Mouse (Mus musculus) heart, embryonic 16.5 days (tissue): ENCODE measurements around the gene Olfr869. TPM values are rescaled to one million over a fixed set of nuclear protein-coding genes. Genes with fewer than 3 reads are reported as not detected.

Experiments used
- ATAC-seq: fragments of 200-750 bp; cut with Nextera tagmentation; replicated peaks from 2 replicates; pipeline ENCODE4 v1.8.0; 2017; ENCODE audit warnings: moderate number of reproducible peaks; ENCODE audit not compliant: insufficient read depth, low FRiP score; ENCODE audit errors: extremely low read depth
- H3K27ac ChIP-seq: fragments of 300-500 bp; sonication (generic); 2 replicates; pipeline ENCODE4 v1.5.1; 2014; ENCODE audit warnings: mild to moderate bottlenecking, low read length, control low read depth, moderate library complexity
- H3K27me3 ChIP-seq: fragments of 300-500 bp; sonication (generic); 2 replicates; pipeline ENCODE4 v1.6.1; 2014; ENCODE audit warnings: low read length, mixed read lengths; ENCODE audit not compliant: control insufficient read depth, insufficient read depth
- H3K36me3 ChIP-seq: fragments of 300-500 bp; sonication (generic); 2 replicates; pipeline ENCODE4 v1.6.1; 2014; ENCODE audit not compliant: control insufficient read depth, insufficient read depth
- H3K4me1 ChIP-seq: fragments of 300-500 bp; sonication (generic); 2 replicates; pipeline ENCODE4 v1.6.1; 2014; ENCODE audit warnings: low read length, mixed read lengths; ENCODE audit not compliant: control insufficient read depth, insufficient read depth
- H3K4me2 ChIP-seq: fragments of 300-500 bp; sonication (generic); 2 replicates; pipeline ENCODE4 v1.6.1; 2014; ENCODE audit warnings: low read depth, mild to moderate bottlenecking, control low read depth, low read length
- H3K4me3 ChIP-seq: fragments of 300-500 bp; sonication (generic); 2 replicates; pipeline ENCODE4 v1.5.1; 2014; ENCODE audit warnings: mild to moderate bottlenecking, control low read depth, low read length
- H3K9ac ChIP-seq: fragments of 300-500 bp; sonication (generic); 2 replicates; pipeline ENCODE4 v1.6.1; 2014; ENCODE audit warnings: low read length, control low read depth
- H3K9me3 ChIP-seq: fragments of 300-500 bp; sonication (generic); replicated peaks from 2 replicates; pipeline ENCODE4 v1.6.1; 2016; ENCODE audit warnings: low read length; ENCODE audit not compliant: control insufficient read depth
- WGBS: fragments of 180-500 bp; shearing (Covaris S2); extraction: QIAGEN DNeasy Blood & Tissue Kit; methylation state at CpG from one replicate; pipeline ENCODE4 v1.1.7; 2014; 5-methylcytosine and 5-hydroxymethylcytosine counted together
- polyA plus RNA-seq: library from polyadenylated mRNA; unstranded; fragments of >200 nt; fragmentation: Nextera tagmentation; extraction: Ambion mirVana; gene quantifications from 2 replicates; pipeline ENCODE4 v1.2.1, GENCODE M21; 2015

Gene Olfr869
- polyA plus RNA-seq, result not detected in 2 replicates

DNA sequence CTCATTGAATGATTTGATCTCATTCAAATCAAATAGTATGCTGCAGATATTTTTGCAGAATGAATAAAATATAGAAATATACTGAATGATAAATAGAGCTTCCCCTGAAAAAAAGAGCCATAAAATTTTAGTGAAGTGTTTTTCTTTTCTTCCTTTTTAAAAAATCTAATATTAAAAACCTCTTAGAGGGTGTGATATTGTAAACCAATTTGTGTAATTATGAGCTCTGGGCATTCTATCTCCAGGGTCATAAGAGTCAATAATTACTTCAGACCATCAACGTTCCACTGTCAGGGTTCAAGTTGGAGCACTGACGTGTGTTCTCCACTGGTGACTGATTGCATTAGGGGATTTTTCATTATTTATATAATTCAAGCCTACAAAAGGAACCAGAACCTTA lies at the start of gene Olfr869:
Olfr869 (plus strand) TSS at position 301 of the 400 bp plus-strand sequence.
- no peaks in the 10 kb centered on the region for H3K4me1 ChIP-seq
- WGBS, result 71% methylated on average over 2 of the region's 2 CpGs
- no peak within 1 kb of the TSS for H3K9ac ChIP-seq
- ATAC-seq, result no peak
- H3K27me3 ChIP-seq, result no peaks in the 10 kb centered on the region
- no peaks in the 10 kb centered on the region for H3K9me3 ChIP-seq
- H3K4me3 ChIP-seq, result no peak within 1 kb of the TSS
- H3K36me3 ChIP-seq, result no peaks in the 10 kb centered on the region
- no peak within 1 kb of the TSS for H3K4me2 ChIP-seq
- no peak within 1 kb of the TSS for H3K27ac ChIP-seq

DNA sequence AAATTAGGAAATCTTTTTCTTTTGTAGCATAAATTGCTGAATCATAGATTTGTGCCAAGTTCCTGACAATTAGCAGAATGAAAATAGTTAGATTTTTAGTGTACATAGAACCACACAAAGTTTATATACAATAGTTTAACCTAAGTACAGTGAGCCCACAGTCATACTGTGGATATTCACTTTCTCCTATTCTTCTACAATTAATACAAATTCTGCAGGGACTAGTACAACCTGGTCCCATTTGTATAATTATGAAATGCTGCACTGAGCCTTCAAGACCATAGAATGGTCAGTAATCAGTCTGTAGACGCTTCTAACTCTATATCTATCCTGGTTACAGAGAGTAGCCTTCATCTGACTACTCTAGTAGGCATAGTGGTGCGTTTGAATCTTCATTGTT lies 30.5 kb upstream of the Olfr869 start, which contains the start of gene Olfr868:
Olfr868 (plus strand) TSS at position 301 of the 400 bp plus-strand sequence.
- ATAC-seq, result no peak
- H3K27ac ChIP-seq, result no peak within 1 kb of the TSS
- peaks cover 2% of the 10 kb centered on the region; the same call in 1 of the 2 replicates for H3K9me3 ChIP-seq
- no peak within 1 kb of the TSS for H3K9ac ChIP-seq
- H3K4me3 ChIP-seq, result no peak within 1 kb of the TSS
- WGBS, result 26% methylated on average over 2 of the region's 2 CpGs
- no peaks in the 10 kb centered on the region for H3K4me1 ChIP-seq
- H3K27me3 ChIP-seq, result no peaks in the 10 kb centered on the region
- no peaks in the 10 kb centered on the region for H3K36me3 ChIP-seq
- H3K4me2 ChIP-seq, result no peak within 1 kb of the TSS

DNA sequence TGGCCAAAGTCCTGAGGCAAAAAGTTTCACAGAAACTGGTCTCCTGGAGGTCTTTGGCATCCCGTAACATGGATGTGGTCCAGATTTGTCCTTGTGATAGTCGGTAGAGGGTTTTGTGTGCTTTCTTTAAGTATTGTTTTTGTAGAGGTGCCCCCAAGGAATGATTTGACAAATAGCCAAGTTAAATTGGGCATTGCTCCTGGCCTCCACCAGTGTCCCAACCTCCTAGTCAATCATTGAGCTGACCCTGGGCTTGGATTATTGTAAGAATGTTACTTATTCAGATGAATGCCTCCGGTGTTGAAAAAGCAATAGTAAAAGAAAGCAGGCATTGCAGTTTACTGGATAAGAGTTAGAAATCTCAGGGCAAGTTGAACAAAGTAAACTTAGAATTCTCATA lies 20.9 kb downstream of the Olfr869 start:
- Histone ChIP-seq H3K4me3 (no peak overlapping the region), H3K9me3 (peaks cover 6% of the 10 kb centered on the region; the same call in 1 of the 2 replicates), H3K27ac (no peak overlapping the region), H3K4me1 (no peaks in the 10 kb centered on the region), H3K27me3 (no peaks in the 10 kb centered on the region), H3K36me3 (no peaks in the 10 kb centered on the region), H3K9ac (no peak overlapping the region), H3K4me2 (no peak overlapping the region)
- ATAC-seq, result no peak
- WGBS, result 81% methylated on average over 3 of the region's 3 CpGs

DNA sequence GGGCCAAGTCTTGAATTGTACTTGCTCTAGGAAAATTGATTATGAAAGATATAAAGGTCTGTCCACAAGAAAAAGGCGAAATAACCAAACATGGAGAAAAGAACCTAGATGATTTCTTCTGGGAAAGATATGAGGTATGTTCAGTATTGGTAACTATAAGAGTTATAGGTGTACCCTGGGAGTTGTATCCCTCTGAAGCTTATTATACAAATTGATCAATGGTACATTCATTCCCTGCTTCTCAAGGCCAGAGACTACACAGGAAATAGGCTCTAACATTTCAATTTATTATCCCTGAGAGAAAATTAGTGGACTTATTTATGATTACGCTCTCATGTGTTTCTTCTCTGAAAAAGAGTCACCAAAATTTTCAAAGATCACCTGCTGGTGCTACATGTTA lies 45.1 kb downstream of the Olfr869 start, which contains the start of gene Olfr870:
Olfr870 (minus strand) TSS at position 101 of the 400 bp plus-strand sequence.
- no peak for ATAC-seq
- Histone ChIP-seq H3K4me3 (no peak within 1 kb of the TSS), H3K9me3 (no peaks in the 10 kb centered on the region; the same call in 1 of the 2 replicates), H3K27me3 (no peaks in the 10 kb centered on the region), H3K36me3 (no peaks in the 10 kb centered on the region), H3K4me2 (no peak within 1 kb of the TSS), H3K9ac (no peak within 1 kb of the TSS), H3K27ac (no peak within 1 kb of the TSS), H3K4me1 (no peaks in the 10 kb centered on the region)
- WGBS, result 66% methylated on average over 2 of the region's 2 CpGs

DNA sequence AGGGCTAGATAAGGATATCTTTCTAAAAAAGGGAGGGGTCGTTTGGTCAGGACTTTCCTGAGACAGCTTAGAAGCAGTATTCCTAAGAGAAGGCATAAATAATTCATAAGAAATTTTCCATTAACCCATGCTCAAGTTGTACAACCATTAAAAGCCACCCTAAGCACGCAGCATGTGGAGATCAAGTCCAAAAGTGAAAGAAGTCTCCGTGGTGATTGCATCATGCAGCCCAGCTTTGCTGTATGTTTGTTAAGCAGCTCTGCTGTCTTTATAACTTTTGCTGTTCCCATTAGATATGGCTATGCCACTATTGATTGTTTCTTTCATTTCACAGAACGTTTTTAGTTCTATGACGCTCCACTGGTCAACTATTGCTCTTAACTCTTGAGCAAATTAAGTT lies 50.7 kb downstream of the Olfr869 start:
- Histone ChIP-seq H3K4me1 (no peaks in the 10 kb centered on the region), H3K4me3 (no peak overlapping the region), H3K9me3 (no peaks in the 10 kb centered on the region; the same call in 1 of the 2 replicates), H3K4me2 (no peak overlapping the region), H3K27me3 (no peaks in the 10 kb centered on the region), H3K27ac (no peak overlapping the region), H3K9ac (no peak overlapping the region), H3K36me3 (no peaks in the 10 kb centered on the region)
- no peak for ATAC-seq
- WGBS, result 57% methylated on average over 5 of the region's 5 CpGs

Other genes with a start within 250 kb of the Olfr869 start
- not detected in 2 replicates for gene Olfr862, start 241.0 kb upstream of the Olfr869 start, polyA plus RNA-seq
- 0.15 and 0.20 TPM in 2 replicates for gene Olfr77, start 212.1 kb upstream of the Olfr869 start, polyA plus RNA-seq
- gene Olfr866, start 101.0 kb upstream of the Olfr869 start, polyA plus RNA-seq, result not detected in 2 replicates
- not detected in 2 replicates for gene Olfr867, start 71.4 kb upstream of the Olfr869 start, polyA plus RNA-seq
- gene Olfr868, start 30.4 kb upstream of the Olfr869 start, polyA plus RNA-seq, result not detected in 2 replicates
- not detected in 2 replicates for gene Olfr870, start 45.0 kb downstream of the Olfr869 start, polyA plus RNA-seq
- not detected in 2 replicates for gene Olfr871, start 83.2 kb downstream of the Olfr869 start, polyA plus RNA-seq
- not detected in 2 replicates for gene Olfr872, start 108.1 kb downstream of the Olfr869 start, polyA plus RNA-seq
- gene Olfr39, start 153.3 kb downstream of the Olfr869 start, polyA plus RNA-seq, result not detected in 2 replicates
- not detected in 2 replicates for gene Olfr873, start 169.5 kb downstream of the Olfr869 start, polyA plus RNA-seq
- not detected in 2 replicates for gene Olfr18, start 207.1 kb downstream of the Olfr869 start, polyA plus RNA-seq